In genomic region chr2:119350555-119351486, GRCm38 (mm10) we compare ENCODE assay signal across 8 mouse cellular contexts. TPM values are rescaled to one million over a fixed set of nuclear protein-coding genes. Genes with fewer than 3 reads are reported as not detected.
DNase-seq lines count a peak whose midpoint lies in the region; ATAC-seq and TF ChIP-seq lines count a peak whose summit lies in the region.

Chac1 (plus strand) TSS chr2:119351229.

- H3K27ac ChIP-seq in hindbrain, embryonic 16.5 days (ENCODE audit: low read depth, low read length), result peak within 1 kb of the TSS; percentile 14; the same call in 1 of the 2 replicates
- peak within 1 kb of the TSS; percentile 90 for H3K27ac ChIP-seq in left cerebral cortex, adult 2 months
- peak within 1 kb of the TSS; percentile 46 for H3K27ac ChIP-seq in macrophage

- ATAC-seq in activated CD4-positive, CD25-positive, alpha-beta regulatory T cell, adult 4 months, result peak; percentile 66
- peak; percentile 99 for ATAC-seq in hindbrain, embryonic 16.5 days

- H3K27me3 ChIP-seq in hindbrain, embryonic 16.5 days (replicated peaks; ENCODE audit: control insufficient read depth, insufficient read depth, low read length), result peaks cover 2% of the 10 kb centered on the region; the same call in 1 of the 2 replicates

- TF ChIP-seq CTCF in left cerebral cortex, adult 2 months (IDR thresholded peaks at IDR 0.05), result no peak

- H3K36me3 ChIP-seq in hindbrain, embryonic 16.5 days (ENCODE audit: control insufficient read depth, insufficient read depth, low read length), result peaks cover 8% of the 10 kb centered on the region; the same call in 1 of the 2 replicates
- no peaks in the 10 kb centered on the region for H3K36me3 ChIP-seq in macrophage (ENCODE audit: inconsistent target)

- H3K4me2 ChIP-seq in hindbrain, embryonic 16.5 days (ENCODE audit: low read length), result peak within 1 kb of the TSS; percentile 73

- H3K4me1 ChIP-seq in hindbrain, embryonic 16.5 days (ENCODE audit: control insufficient read depth, insufficient read depth, low read depth, low read length), result peaks cover 6% of the 10 kb centered on the region

- H3K79me2 ChIP-seq in macrophage (ENCODE audit: inconsistent target), result no peaks in the 10 kb centered on the region

- WGBS in hindbrain, embryonic 16.5 days, result 3% methylated on average over 58 of the region's 58 CpGs
- WGBS in macrophage (ENCODE audit: missing documents), result 12% methylated on average over 58 of the region's 58 CpGs

- intact Hi-C loops in left cerebral cortex, adult 2 months (cut with DNase I), result no loop called here

- peak within 1 kb of the TSS; percentile 77 for H3K9ac ChIP-seq in hindbrain, embryonic 16.5 days (ENCODE audit: low read depth, low read length)

- DNase-seq in cerebellum, postnatal 4 days (ENCODE audit: low spot score in 2 of 2), result peak; percentile 78 to 88
- DNase-seq in frontal cortex, postnatal 36 days (ENCODE audit: low spot score in 2 of 2), result peak; percentile 96
- DNase-seq in left cerebral cortex, adult 2 months (ENCODE audit: extremely low spot score in 1 of 2, low spot score in 2 of 2), result peak; percentile 94
- DNase-seq in right cerebral cortex, postnatal 10 days (ENCODE audit: low spot score in 2 of 2), result peak; percentile 98 to 99
- DNase-seq in urinary bladder, postnatal 36 days (ENCODE audit: low spot score in 2 of 2), result peak; percentile 72 to 90

- H3K9me3 ChIP-seq in hindbrain, embryonic 16.5 days (ENCODE audit: control insufficient read depth, low read length), result no peaks in the 10 kb centered on the region

- H3K4me3 ChIP-seq in hindbrain, embryonic 16.5 days (ENCODE audit: low read length), result peak within 1 kb of the TSS; percentile 67
- H3K4me3 ChIP-seq in left cerebral cortex, adult 2 months, result peak within 1 kb of the TSS; percentile 74
- peak within 1 kb of the TSS; percentile 47 for H3K4me3 ChIP-seq in macrophage (ENCODE audit: inconsistent target)

RNA-seq across cellular contexts. Expression of gene Chac1, which starts in this region (rescaled TPM):
- polyA plus RNA-seq in activated CD4-positive, CD25-positive, alpha-beta regulatory T cell, adult 4 months (2017; shearing (Covaris generic)), result not detected
- 12.3 and 14.9 TPM in 2 replicates for polyA plus RNA-seq in hindbrain, embryonic 16.5 days (2015; fragmentation: Nextera tagmentation; extraction: Ambion mirVana)
- total RNA-seq in left cerebral cortex, adult 2 months (2021), result 1 to 10 TPM; 7.5 to 8.7 TPM
- total RNA-seq in macrophage (2018; cell fraction: chromatin; rRNA removed), result 1 to 10 TPM in 12 of 26 experiments, under 1 TPM in 4, not detected in 10; 0.43 to 8.2 (median 2.6) TPM
- 10 to 100 TPM in 2 of 26 experiments, 1 to 10 TPM in 11, under 1 TPM in 12, not detected in 1; 0.09 to 13.2 (median 1.4) TPM for total RNA-seq in macrophage (2018; cell fraction: cytosol; rRNA removed)
- 10 to 100 TPM in 5 of 26 experiments, 1 to 10 TPM in 8, under 1 TPM in 4, not detected in 9; 0.35 to 18.2 (median 4.4) TPM for total RNA-seq in macrophage (2018; cell fraction: nucleus; rRNA removed)
- 0.11 to 0.31 TPM in 2 of 3 replicates, not detected in the other for polyA plus RNA-seq in macrophage (2018)

Comparison
In these comparisons a context has a peak if more than half of its experiments do, and no peak if none do; other contexts are left out.
1. Peak in every context shown above with its lines: DNase-seq, ATAC-seq, H3K4me3 ChIP-seq and H3K27ac ChIP-seq.
2. RNA of gene Chac1 (polyA plus RNA-seq): 12.3 to 14.9 TPM in hindbrain, embryonic 16.5 days; 0.11 to 0.31 TPM in macrophage and not detected in activated CD4-positive, CD25-positive, alpha-beta regulatory T cell, adult 4 months; every median in the first group is over 10 times any median in the second.
3. Peak in ATAC-seq in activated CD4-positive, CD25-positive, alpha-beta regulatory T cell, adult 4 months; RNA of the gene not detected or under 1 TPM.
4. H3K27ac ChIP-seq: peak in every context shown above with its lines; median percentile 90 in left cerebral cortex, adult 2 months; 46 in macrophage; 14 in hindbrain, embryonic 16.5 days.